Mouse (Mus musculus) CH12.LX (cell line): ENCODE measurements around the gene Acot7. TPM values are rescaled to one million over a fixed set of nuclear protein-coding genes. Genes with fewer than 3 reads are reported as not detected.

Experiments used
- DNase-seq: peaks from one replicate; pipeline ENCODE4 v3.0.0-alpha.2; 2013; ENCODE audit errors: extremely low read depth
- H3K27ac ChIP-seq: 2 replicates; pipeline ENCODE4 v1.5.1; 2012; ENCODE audit warnings: low read depth, mild to moderate bottlenecking, control low read depth, moderate library complexity; ENCODE audit not compliant: insufficient read depth
- H3K27me3 ChIP-seq: replicated peaks from 2 replicates; pipeline ENCODE3; 2012; ENCODE audit warnings: inconsistent platforms
- H3K36me3 ChIP-seq, 2 experiments: replicated peaks in 1 of 2; 2 replicates each; pipeline versions ENCODE3 to v1.6.1; 2012; ENCODE audit warnings: inconsistent platforms in 1 of 2, low read length in 1 of 2, mild to moderate bottlenecking in 1 of 2, mixed read lengths in 1 of 2, moderate library complexity in 1 of 2; ENCODE audit not compliant: control insufficient read depth in 1 of 2, insufficient read depth in 1 of 2
- H3K4me1 ChIP-seq, 2 experiments: 2 replicates each; pipeline ENCODE4 v1.6.1; 2012; ENCODE audit warnings: inconsistent platforms in 1 of 2, moderate library complexity in 1 of 2; ENCODE audit not compliant: insufficient read depth in 2 of 2, control insufficient read depth in 1 of 2
- H3K4me2 ChIP-seq: 2 replicates; pipeline ENCODE4 v1.6.1; 2012; ENCODE audit warnings: low read depth, mild to moderate bottlenecking, control low read depth; ENCODE audit not compliant: poor library complexity, insufficient read depth, severe bottlenecking
- H3K4me3 ChIP-seq, 3 experiments: fragments of 150-350 bp in 1 of 3; sonication (generic) in 1 of 3; replicated peaks in 1 of 3; 2 replicates each; pipeline versions ENCODE3 to v1.5.1; 2011 to 2012; ENCODE audit warnings: low read depth in 2 of 3, low read length in 2 of 3, mild to moderate bottlenecking in 2 of 3, moderate library complexity in 2 of 3, control low read depth in 1 of 3, improper control_type of control experiment in 1 of 3, inconsistent platforms in 1 of 3, mixed read lengths in 1 of 3; ENCODE audit not compliant: poor library complexity in 1 of 3
- H3K79me2 ChIP-seq: replicated peaks from 2 replicates; pipeline ENCODE4 v1.6.1; 2012; ENCODE audit warnings: mild to moderate bottlenecking, moderate library complexity; ENCODE audit not compliant: control insufficient read depth, poor library complexity, insufficient read depth, severe bottlenecking; ENCODE audit errors: extremely low read depth
- H3K9ac ChIP-seq: 2 replicates; pipeline ENCODE4 v1.6.1; 2012; ENCODE audit warnings: low read depth, mild to moderate bottlenecking, control low read depth, moderate library complexity; ENCODE audit not compliant: insufficient read depth
- H3K9me3 ChIP-seq: replicated peaks from 2 replicates; pipeline ENCODE3; 2012; ENCODE audit warnings: low read length, inconsistent platforms, mixed read lengths
- E2F4 ChIP-seq: IDR thresholded peaks from 2 replicates; pipeline ENCODE4 v1.6.1; 2011; ENCODE audit warnings: low read depth, low read length, improper control_type of control experiment; ENCODE audit not compliant: insufficient replicate concordance
- GABPA ChIP-seq: IDR thresholded peaks from 2 replicates; pipeline ENCODE4 v1.6.1; 2012; ENCODE audit warnings: low read depth, low read length, improper control_type of control experiment, inconsistent platforms; ENCODE audit not compliant: insufficient replicate concordance
- HCFC1 ChIP-seq: IDR thresholded peaks from 2 replicates; pipeline ENCODE4 v1.6.1; 2012; ENCODE audit warnings: low read depth, mild to moderate bottlenecking, inconsistent platforms, low read length, improper control_type of control experiment
- JUND ChIP-seq: conservative IDR thresholded peaks from 2 replicates; pipeline ENCODE4 v1.6.1; 2011; ENCODE audit warnings: low read depth, low read length, improper control_type of control experiment
- KAT2A ChIP-seq: IDR thresholded peaks from 2 replicates; pipeline ENCODE4 v1.6.1; 2012; ENCODE audit warnings: low read length, improper control_type of control experiment, inconsistent platforms; ENCODE audit not compliant: insufficient replicate concordance
- NELFE ChIP-seq: IDR thresholded peaks from 2 replicates; pipeline ENCODE4 v1.6.1; 2011; ENCODE audit warnings: low read depth, low read length, improper control_type of control experiment
- TBP ChIP-seq: conservative IDR thresholded peaks from 2 replicates; pipeline ENCODE4 v1.6.1; 2011; ENCODE audit warnings: low read depth, low read length, improper control_type of control experiment
- UBTF ChIP-seq: IDR thresholded peaks from 2 replicates; pipeline ENCODE4 v1.6.1; 2012; ENCODE audit warnings: low read depth, mild to moderate bottlenecking, inconsistent platforms, low read length, improper control_type of control experiment, moderate library complexity
- ZNF384 ChIP-seq: IDR thresholded peaks from 2 replicates; pipeline ENCODE4 v1.6.1; 2012; ENCODE audit warnings: low read depth, low read length, improper control_type of control experiment, inconsistent platforms
- dilution Hi-C: fragments of 300-500 bp; cut with MboI; formaldehyde crosslinking; loops from 2 replicates; pipeline ENCODE4 v1.14.3; 2020; ENCODE audit warnings: low sequenced_read_pairs; ENCODE audit not compliant: extremely low pct_unique_long_range_greater_than_20kb, extremely low pct_ligation_motif_present
- in situ Hi-C: fragments of 300-500 bp; cut with MboI; formaldehyde crosslinking; loops from 3 replicates; pipeline ENCODE4 v1.14.3; 2019; ENCODE audit warnings: low sequenced_read_pairs, low pct_ligation_motif_present, low pct_unique_long_range_greater_than_20kb, mixed read lengths
- polyA plus RNA-seq: library from polyadenylated mRNA; unstranded; fragments of >175 nt; gene quantifications from 2 replicates; pipeline ENCODE4 v1.2.1, GENCODE M21; 2012; ENCODE audit warnings: low read depth; ENCODE audit not compliant: insufficient read length
- total RNA-seq, 2 experiments: library from RNA; depleted of rRNA; stranded (reverse); fragments of 300-350 nt in 1 of 2; fragments of >200 nt in 1 of 2; gene quantifications; 2 replicates each; pipeline ENCODE4 v1.2.3; 2012 to 2014

The Acot7 gene
- total and polyA plus RNA-seq, 3 experiments, result 29.0 to 71.1 (median 61.6) TPM

DNA sequence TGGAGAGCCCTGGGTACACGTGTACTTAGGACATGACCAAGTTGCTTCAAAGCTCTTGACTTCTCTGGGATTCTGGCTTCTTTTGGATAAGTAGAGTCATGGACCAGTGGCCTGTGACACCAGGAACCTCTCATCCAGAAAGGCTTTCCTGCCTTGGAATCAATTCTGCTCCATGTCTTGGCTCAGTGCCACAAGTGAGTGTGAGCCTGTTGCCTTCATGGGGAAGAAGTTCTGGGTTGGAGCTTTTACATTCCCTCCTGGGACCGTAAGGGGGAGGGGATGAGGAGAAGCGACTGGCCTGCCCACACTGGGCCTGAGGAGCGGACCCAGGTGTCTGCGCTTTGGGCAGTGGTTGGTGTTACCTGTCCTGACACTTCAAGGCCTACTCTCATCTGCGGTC lies 44.2 kb downstream of the Acot7 start (continued):
- TF ChIP-seq UBTF, result no peak

DNA sequence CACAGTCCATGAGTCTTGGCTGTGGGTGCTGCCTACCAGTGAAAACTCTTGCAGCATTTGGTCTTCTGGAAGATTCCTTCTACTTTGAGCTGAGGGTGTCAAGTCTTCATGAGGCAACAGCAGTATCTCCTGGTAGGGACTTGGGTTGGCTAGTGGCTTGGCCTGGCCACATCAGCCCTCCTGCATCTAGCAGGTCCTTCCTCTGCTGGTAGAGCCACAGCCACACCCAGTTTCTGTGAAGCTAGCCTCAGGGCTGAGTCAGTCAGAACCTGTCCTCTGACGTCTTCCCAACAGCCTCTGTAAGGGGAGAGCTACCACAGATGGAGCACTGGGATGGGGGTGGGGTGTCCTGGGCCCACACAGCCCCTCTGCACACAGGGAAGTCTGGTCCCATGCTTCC lies 44.6 kb downstream of the Acot7 start:
- no peaks in the 10 kb centered on the region for H3K27me3 ChIP-seq
- dilution Hi-C loops, result no loop called here

GRCm38 (mm10) chr4:152224156-152224555 lies 46.2 kb downstream of the Acot7 start:
- dilution Hi-C loops (no loop called here), in situ Hi-C loops (no loop called here)
- no peak overlapping the region for H3K27ac ChIP-seq
- peaks cover 22 to 82% of the 10 kb centered on the region in 2 experiments for H3K36me3 ChIP-seq
- no peaks in the 10 kb centered on the region for H3K79me2 ChIP-seq
- H3K4me1 ChIP-seq, result peaks cover 0 to 33% of the 10 kb centered on the region in 2 experiments; a peak in 1 of 4 replicates
- no peak overlapping the region for H3K4me3 ChIP-seq
- H3K9me3 ChIP-seq, result no peaks in the 10 kb centered on the region
- no peaks in the 10 kb centered on the region for H3K27me3 ChIP-seq
- H3K4me2 ChIP-seq, result no peak overlapping the region
- TF ChIP-seq TBP, result no peak
- TF ChIP-seq GABPA, result no peak
- TF ChIP-seq UBTF, result no peak
- no peak for TF ChIP-seq KAT2A
- TF ChIP-seq HCFC1, result no peak
- no peak for DNase-seq
- no peak overlapping the region for H3K9ac ChIP-seq

More for the DNA sequence above, 44.6 kb downstream of the Acot7 start:
- H3K9ac ChIP-seq, result no peak overlapping the region
- H3K27ac ChIP-seq, result no peak overlapping the region
- DNase-seq, result no peak
- H3K4me2 ChIP-seq, result no peak overlapping the region
- no peaks in the 10 kb centered on the region for H3K9me3 ChIP-seq
- H3K4me3 ChIP-seq, result no peak overlapping the region
- TF ChIP-seq ZNF384, result no peak
- TF ChIP-seq, all 38 proteins: peak for 0
- Histone ChIP-seq H3K4me1 (peaks cover 0 to 27% of the 10 kb centered on the region in 2 experiments; a peak in 1 of 4 replicates), H3K36me3 (peaks cover 36 to 87% of the 10 kb centered on the region in 2 experiments), H3K79me2 (no peaks in the 10 kb centered on the region)
- in situ Hi-C loops, result no loop called here

GRCm38 (mm10) chr4:152226901-152227486 lies 49.1 kb downstream of the Acot7 start:
- TF ChIP-seq NELFE (no peak), JUND (no peak), E2F4 (no peak)
- Histone ChIP-seq H3K79me2 (no peaks in the 10 kb centered on the region), H3K4me2 (no peak overlapping the region), H3K27ac (no peak overlapping the region), H3K36me3 (peaks cover 25 to 84% of the 10 kb centered on the region in 2 experiments), H3K4me3 (no peak overlapping the region), H3K4me1 (peaks cover 4 to 52% of the 10 kb centered on the region in 2 experiments), H3K9ac (no peak overlapping the region), H3K9me3 (no peaks in the 10 kb centered on the region), H3K27me3 (no peaks in the 10 kb centered on the region)
- DNase-seq, result no peak
- dilution Hi-C loops (no loop called here), in situ Hi-C loops (no loop called here)
